Mouse (Mus musculus) frontal cortex, postnatal 36 days (tissue): ENCODE measurements at regions not wholly inside any gene's neighbourhood (a gene's known extent, or its start where the extent isn't known, plus 50 kb on each side); places are given as distances from the start of the nearest gene placed in this dataset.

ENCODE experiments used
- DNase-seq, 2 experiments: peaks; one replicate each; pipeline ENCODE4 v3.0.0; 2022; ENCODE audit warnings: low spot score in 2 of 2

DNA sequence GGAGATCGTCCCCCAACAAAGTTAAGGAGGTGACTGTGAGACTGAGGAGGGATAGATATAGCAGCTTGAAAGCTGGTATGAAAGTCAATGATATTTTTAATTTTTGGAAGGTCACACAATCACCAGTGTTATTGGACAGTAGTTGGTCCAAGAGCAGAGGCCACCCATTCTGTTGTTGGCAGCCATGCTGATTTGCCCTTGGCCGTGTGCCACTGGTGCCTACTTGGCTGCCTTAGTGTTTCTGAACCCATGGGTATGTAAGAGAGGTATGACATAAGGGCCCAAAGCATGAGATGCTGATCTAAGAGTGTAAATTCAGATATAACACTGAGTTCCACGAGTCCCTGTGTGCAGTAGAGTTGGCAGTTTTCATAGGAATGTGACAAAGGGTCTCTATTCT is 153.7 kb downstream of the Pax1 start:
- no peak for DNase-seq

DNA sequence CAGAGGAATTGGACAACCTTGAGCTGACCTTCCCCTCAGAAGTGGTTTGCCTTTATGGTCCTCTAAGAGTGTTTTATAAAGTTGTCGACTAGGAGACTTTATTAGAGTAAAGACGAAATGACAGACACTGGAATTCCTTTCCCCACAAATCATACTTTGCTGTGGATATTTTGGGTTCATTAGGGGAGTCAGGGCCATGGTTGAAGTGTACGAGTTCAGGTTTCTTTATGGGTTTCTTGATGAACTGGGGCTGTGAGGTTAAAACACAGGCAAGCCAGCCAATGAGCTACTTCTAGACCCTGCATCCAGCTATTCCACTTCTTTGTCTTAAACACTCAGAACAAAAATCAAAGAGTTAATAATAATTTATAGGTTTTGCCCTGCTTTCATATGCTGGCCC is 153.0 kb downstream of the Pax1 start:
- DNase-seq: no peak

DNA sequence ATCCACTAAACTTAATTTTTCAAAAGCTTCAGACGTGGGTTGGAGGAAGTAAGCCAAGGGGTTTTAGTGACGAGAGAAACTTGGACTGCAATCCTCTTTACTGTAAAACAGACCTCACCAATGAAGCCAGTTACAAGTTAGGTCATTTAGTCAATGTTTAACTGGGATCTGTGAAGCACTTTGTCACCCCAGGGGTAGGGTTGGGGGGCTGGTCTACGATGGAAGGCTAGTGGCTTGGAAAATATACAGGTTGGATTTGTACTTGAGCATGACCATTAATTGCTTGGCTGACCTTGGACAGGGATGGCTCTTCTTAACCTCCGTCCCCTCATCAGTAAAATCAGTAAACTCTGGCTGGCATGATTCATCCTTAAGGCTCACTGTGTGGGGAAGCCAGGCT is 142.2 kb downstream of the Pax1 start:
- DNase-seq: no peak

DNA sequence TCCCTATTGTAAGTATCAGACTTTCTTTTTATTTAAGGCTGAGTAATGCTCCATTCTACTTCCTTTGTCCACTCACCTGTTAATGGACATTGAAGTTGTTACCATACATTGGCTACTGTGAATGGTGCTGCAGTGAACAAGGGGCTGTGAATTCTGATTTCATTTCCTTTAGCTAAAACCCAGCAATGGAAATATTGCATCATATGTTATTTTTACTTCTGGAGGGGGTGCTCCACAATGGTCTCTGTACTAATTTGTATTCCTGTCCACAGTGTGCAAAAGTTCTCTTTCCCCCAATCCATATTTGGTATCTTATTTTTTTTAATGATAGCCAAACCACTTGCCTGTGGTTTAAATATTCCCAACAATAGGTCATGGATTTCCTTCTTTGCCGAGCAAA is 137.0 kb downstream of the Pax1 start:
- DNase-seq: no peak

DNA sequence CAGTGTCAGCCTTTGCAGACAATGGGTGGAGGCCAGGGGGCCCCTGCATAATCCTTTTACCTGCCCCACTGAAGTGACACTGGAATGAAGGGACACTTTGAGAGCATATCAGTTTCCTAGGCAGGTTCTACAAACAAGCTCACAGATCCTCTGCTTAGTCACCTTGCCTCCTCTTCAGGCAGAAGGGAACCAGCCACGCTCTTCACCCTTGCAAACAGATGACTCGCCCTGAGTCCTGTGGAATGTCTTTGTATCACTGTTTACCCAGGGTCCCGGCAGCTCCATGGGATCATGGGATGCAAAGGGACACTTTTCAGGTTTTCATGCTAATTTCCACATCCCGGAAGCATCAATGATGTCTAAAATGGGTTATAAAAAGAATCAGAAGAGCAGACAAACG is 94.2 kb downstream of the Pax1 start:
- no peak for DNase-seq

DNA sequence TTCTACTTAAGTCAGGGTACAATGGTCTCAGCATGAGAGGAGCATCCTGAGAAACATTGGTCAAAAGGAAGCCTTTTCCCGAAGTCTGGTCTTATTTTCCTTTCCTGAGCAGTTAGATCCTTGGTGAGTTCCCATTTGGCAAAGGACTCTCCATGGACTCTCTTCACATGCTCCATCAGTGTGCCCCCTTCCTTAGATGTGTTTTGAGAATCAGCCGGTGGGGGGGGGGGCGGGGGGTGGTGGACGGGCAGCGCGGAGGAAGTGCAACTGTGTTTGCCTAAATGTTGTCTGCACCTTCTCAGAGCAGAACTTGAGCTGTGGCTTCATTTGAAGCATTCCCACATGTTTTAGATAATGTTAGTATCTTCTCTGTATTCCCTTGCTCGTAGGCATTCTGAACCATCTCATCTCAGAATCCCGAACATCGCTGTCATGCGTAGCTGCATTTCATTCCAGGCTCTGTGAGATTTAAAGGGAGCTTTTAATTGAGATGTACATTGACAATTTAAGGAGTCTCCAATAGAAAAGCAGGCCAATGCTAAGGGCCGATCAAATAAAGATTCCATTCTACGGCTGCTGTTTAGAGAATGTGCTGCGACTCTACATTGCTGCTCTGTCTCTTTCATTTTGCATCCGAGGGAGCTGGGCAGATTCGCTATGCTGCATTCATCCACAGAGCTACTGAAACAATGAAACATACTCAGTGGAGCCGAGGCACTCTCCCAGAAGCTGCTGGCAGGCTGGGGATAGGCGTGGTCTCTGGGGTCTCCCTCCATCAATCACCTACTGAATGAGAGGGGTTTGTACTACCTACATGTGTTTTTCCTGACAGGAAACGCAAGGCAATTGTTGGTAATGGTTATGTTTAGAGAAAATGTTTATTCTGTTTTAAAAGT is 92.9 kb downstream of the Pax1 start:
- peak; percentile 16 to 30 for DNase-seq
